Mouse (Mus musculus) liver, embryonic 11.5 days (tissue): ENCODE measurements at regions not wholly inside any gene's neighbourhood (a gene's known extent, or its start where the extent isn't known, plus 50 kb on each side); places are given as distances from the start of the nearest gene placed in this dataset.

ENCODE experiments used
- ATAC-seq: fragments of 200-750 bp; cut with Nextera tagmentation; replicated peaks from 2 replicates; pipeline ENCODE4 v1.8.0; 2017; ENCODE audit warnings: moderate number of reproducible peaks, mild to moderate bottlenecking, moderate TSS enrichment, moderate library complexity; ENCODE audit not compliant: low FRiP score
- DNase-seq: peaks from one replicate; pipeline ENCODE4 v3.0.0-alpha.2; 2017; ENCODE audit warnings: low spot score
- H3K27ac ChIP-seq: fragments of 300-500 bp; sonication (generic); 2 replicates; pipeline ENCODE4 v1.5.1; 2014; ENCODE audit warnings: mild to moderate bottlenecking, low read depth, low read length, control low read depth
- H3K27me3 ChIP-seq: fragments of 300-500 bp; sonication (generic); replicated peaks from 2 replicates; pipeline ENCODE4 v1.6.1; 2014; ENCODE audit warnings: low read length, mixed read lengths; ENCODE audit not compliant: control insufficient read depth, insufficient read depth
- H3K36me3 ChIP-seq: fragments of 300-500 bp; sonication (generic); 2 replicates; pipeline ENCODE4 v1.6.1; 2014; ENCODE audit warnings: mild to moderate bottlenecking, low read length, moderate library complexity, mixed read lengths; ENCODE audit not compliant: control insufficient read depth, insufficient read depth
- H3K4me1 ChIP-seq: fragments of 300-500 bp; sonication (generic); replicated peaks from 2 replicates; pipeline ENCODE4 v1.6.1; 2014; ENCODE audit warnings: low read length, mixed read lengths; ENCODE audit not compliant: control insufficient read depth, insufficient read depth
- H3K4me2 ChIP-seq: fragments of 300-500 bp; sonication (generic); 2 replicates; pipeline ENCODE4 v1.6.1; 2014; ENCODE audit warnings: mild to moderate bottlenecking, control low read depth, moderate library complexity
- H3K4me3 ChIP-seq: fragments of 300-500 bp; sonication (generic); 2 replicates; pipeline ENCODE4 v1.5.1; 2014; ENCODE audit warnings: low read depth, low read length, control low read depth
- H3K9ac ChIP-seq: fragments of 300-500 bp; sonication (generic); 2 replicates; pipeline ENCODE4 v1.6.1; 2014; ENCODE audit warnings: low read depth, low read length, control low read depth
- H3K9me3 ChIP-seq: fragments of 300-500 bp; sonication (generic); 2 replicates; pipeline ENCODE4 v1.6.1; 2016; ENCODE audit warnings: low read length, inconsistent platforms, mixed read lengths; ENCODE audit not compliant: control insufficient read depth
- WGBS: fragments of 180-500 bp; shearing (Covaris S2); extraction: QIAGEN DNeasy Blood & Tissue Kit; methylation state at CpG from one replicate; pipeline ENCODE4 v1.1.7; 2014; 5-methylcytosine and 5-hydroxymethylcytosine counted together

DNA sequence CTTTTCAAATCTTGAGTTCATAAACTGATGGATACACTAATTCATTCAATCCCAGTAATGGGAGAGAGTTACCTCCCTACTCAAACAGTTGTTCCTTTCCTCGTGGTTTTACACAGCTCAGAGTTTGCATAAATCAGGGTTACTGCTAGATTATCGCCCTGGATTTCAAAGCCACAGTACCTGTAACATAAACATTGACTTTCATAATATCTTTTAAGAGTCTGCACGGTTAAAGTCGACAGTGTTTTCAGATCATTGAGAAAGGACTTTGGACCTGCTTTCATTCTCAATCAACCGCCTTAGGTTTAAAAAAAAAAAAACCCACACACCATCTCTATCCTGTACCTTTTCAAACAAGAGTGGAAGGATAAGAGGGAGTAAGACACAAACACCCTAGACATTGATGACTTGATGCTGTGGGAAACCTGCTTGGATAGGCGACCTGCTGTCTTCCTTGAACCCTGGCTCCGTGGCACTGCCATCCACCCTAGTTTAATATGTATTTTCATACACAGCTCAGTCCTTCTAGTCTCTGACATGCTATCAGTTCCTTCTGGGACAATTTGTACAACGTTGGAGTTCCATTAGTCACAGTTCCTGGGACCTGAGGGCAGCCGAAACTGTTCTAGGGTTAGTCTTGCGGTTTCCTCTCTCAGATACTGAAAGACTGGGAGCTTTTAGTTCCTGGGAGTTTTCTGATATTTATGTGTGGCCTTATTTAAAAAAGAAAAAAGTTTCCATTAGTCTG is 179.3 kb downstream of the Rnf152 start:
- H3K4me1 ChIP-seq = no peaks in the 10 kb centered on the region
- WGBS = 71% methylated on average over 10 of the region's 10 CpGs

DNA sequence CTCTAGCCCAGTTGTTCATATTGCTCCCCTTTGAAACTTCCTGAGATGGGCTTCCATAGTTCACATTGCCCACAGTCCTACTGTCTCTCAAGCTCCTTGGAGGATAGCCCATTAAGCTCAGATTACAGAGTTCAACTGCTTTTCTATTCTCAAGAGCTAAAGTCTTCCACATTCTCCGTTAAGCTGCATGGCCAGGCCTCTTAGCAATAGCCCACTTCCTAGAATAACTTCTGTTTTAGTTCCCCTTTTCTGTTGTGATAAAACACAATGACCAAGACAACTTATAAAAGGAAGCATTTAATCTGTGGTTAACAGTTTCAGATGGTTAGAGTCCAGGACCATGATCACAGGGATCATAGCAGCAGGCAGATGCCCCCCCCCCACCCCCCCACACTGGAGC is 185.5 kb downstream of the Rnf152 start:
- ATAC-seq = no peak; the same call in 1 of the 2 replicates
- no peaks in the 10 kb centered on the region for H3K4me1 ChIP-seq
- WGBS = 45% methylated on average over 1 of the region's 1 CpGs

More for the DNA sequence above, 179.3 kb downstream of the Rnf152 start:
- Histone ChIP-seq H3K4me3 (no peak overlapping the region), H3K9ac (no peak overlapping the region), H3K27me3 (no peaks in the 10 kb centered on the region), H3K27ac (no peak overlapping the region), H3K4me2 (no peak overlapping the region), H3K36me3 (no peaks in the 10 kb centered on the region), H3K9me3 (no peaks in the 10 kb centered on the region)
- DNase-seq = no peak
- ATAC-seq = no peak

DNA sequence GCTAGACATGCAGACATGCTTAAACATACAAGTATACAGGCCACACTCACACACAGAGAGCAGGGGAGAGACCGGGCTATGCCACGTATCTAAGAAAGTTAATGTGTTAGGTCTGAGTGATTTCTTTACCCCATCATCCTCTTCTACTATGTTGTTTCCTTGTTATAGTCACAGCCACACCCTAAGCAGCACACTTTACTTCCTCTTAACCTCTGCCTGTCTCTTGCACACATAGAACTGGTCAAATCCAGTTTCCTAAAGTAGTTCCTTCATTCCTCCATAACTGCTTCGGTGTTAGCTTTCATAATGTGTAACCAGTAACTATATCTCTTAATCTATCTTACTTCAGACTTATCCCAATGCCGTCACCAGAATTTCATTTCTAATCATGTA is 186.4 kb downstream of the Rnf152 start:
- ATAC-seq = no peak
- Histone ChIP-seq H3K36me3 (no peaks in the 10 kb centered on the region), H3K27ac (no peak overlapping the region), H3K9ac (no peak overlapping the region), H3K9me3 (no peaks in the 10 kb centered on the region), H3K4me2 (no peak overlapping the region), H3K4me3 (no peak overlapping the region), H3K4me1 (no peaks in the 10 kb centered on the region), H3K27me3 (no peaks in the 10 kb centered on the region)
- WGBS = 82% methylated on average over 4 of the region's 4 CpGs
- no peak for DNase-seq

More for the DNA sequence above, 185.5 kb downstream of the Rnf152 start:
- no peak overlapping the region for H3K4me3 ChIP-seq
- H3K27ac ChIP-seq = no peak overlapping the region
- no peak for DNase-seq
- H3K36me3 ChIP-seq = no peaks in the 10 kb centered on the region
- H3K9me3 ChIP-seq = no peaks in the 10 kb centered on the region
- H3K27me3 ChIP-seq = no peaks in the 10 kb centered on the region
- H3K4me2 ChIP-seq = no peak overlapping the region
- H3K9ac ChIP-seq = no peak overlapping the region

DNA sequence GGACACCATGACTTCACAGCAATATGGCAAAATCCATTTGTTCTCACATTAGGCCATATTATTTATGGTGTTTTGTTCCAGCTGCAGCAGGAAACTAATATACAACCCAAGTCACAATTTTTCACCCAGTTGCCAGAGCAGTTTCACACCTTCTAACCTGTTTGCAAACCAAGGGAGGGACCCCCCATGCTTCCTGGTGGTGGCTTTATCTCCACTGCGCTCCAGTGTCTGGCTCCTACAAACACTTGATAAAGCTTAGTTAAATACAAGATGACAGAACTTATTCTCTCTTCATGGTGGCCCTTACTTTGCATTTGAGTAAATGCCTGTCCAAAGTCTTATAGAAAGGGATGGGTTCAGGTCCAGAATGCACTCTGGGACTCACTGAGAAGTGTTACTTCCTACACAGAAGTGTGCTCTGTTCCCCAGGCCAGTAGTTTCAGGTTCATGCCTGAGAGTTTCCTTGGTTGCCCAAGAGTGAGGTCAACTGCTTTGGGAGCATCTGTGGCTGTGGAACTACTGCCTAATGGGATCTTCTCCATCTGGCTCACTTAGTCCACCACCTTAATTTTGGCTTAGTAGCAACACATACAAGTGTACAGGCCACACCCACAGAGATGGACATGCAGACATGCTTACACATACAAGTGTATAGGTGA is 186.9 kb downstream of the Rnf152 start:
- Histone ChIP-seq H3K27me3 (no peaks in the 10 kb centered on the region), H3K36me3 (no peaks in the 10 kb centered on the region), H3K4me3 (no peak overlapping the region), H3K9ac (no peak overlapping the region), H3K4me1 (no peaks in the 10 kb centered on the region), H3K9me3 (no peaks in the 10 kb centered on the region), H3K27ac (no peak overlapping the region), H3K4me2 (no peak overlapping the region)
- WGBS = 67% methylated on average over 1 of the region's 1 CpGs
- no peak for ATAC-seq
- no peak for DNase-seq

DNA sequence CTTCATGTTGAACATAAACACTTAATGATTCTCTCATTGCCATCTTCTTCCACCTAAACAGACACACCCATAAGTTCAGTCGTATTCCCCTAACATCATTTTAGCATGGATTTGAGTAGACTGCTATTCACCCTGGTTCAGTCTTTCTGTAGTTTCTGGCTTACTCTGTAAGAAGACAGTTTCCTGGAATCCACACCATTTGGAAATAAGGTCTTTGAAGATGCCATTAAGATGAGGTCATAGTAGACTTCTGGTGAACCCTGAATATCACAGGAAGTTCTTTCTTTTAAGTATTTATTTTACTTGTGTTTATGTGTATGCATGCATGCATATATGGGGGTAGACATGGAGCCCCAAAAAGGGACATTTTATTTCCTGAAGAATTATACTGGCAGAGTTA is 187.7 kb downstream of the Rnf152 start:
- H3K4me2 ChIP-seq = no peak overlapping the region
- no peak overlapping the region for H3K9ac ChIP-seq
- H3K9me3 ChIP-seq = no peaks in the 10 kb centered on the region
- 88% methylated on average over 1 of the region's 1 CpGs for WGBS
- H3K36me3 ChIP-seq = no peaks in the 10 kb centered on the region
- ATAC-seq = no peak
- H3K4me3 ChIP-seq = no peak overlapping the region
- H3K4me1 ChIP-seq = no peaks in the 10 kb centered on the region
- H3K27me3 ChIP-seq = no peaks in the 10 kb centered on the region
- H3K27ac ChIP-seq = no peak overlapping the region
- no peak for DNase-seq

DNA sequence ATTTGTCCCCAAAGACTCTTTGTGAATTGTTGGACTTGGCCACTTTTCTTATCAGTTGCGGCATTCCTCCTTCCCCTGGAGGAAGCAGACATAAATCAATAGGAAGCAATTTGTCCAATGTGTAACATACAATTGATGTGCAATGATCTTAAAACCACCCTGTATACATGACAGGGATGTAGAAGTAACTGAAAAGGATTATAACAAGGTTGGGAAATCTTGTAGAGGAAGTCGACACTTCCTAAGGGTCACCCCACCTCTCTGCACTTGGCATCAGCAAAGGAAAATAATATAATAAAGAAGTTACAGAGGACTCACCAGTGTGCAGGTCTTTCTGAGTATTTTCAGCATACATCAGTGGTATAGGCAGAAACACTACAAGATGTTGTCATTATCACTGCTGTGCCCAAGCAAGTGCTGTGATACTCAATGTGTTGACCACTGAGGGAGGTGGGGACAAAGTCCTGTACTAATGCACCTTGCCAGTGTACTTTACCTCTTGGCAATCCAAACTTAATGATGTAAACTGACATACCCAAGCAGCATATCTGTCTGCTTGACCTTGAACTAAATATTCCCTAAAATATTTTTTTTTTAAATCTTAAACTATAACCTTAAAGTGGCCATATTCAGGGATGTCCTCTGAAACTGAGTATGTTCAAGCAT is 198.9 kb downstream of the Rnf152 start:
- Histone ChIP-seq H3K36me3 (no peaks in the 10 kb centered on the region), H3K9ac (no peak overlapping the region), H3K9me3 (no peaks in the 10 kb centered on the region), H3K27ac (no peak overlapping the region), H3K4me3 (no peak overlapping the region), H3K4me2 (no peak overlapping the region), H3K27me3 (no peaks in the 10 kb centered on the region), H3K4me1 (no peaks in the 10 kb centered on the region)
- 79% methylated on average over 2 of the region's 2 CpGs for WGBS
- ATAC-seq = no peak
- DNase-seq = no peak

DNA sequence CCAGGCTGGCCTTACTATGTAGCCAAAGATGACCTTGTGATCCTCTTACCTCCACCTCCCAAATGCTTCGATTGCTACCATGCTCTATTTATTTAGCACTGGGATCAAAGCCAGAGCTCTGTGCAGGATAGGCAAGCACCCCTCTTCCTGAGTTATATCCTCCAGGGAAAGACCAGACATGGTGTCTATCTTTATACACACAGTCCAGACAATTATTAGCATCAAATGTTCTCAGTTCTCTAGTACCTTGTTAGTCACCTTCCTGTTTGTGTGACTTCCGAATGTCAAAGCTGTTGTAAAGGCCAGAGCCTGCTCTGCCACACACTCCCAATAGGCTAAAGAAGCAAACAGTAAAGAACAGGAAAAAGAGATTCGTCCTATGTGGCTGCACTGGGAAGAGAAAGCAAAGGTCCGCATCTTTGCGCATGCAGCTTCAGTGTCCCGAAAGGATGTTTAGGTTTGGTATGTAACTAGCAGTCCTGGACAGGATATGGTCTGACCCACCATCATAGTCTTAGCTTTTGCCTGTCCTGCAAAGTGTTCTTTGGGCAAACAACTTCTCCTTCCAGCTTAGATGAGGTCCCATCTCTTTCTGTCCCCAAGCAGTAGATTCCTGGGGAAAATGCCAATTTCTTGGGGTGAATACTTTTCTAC is 204.2 kb downstream of the Rnf152 start:
- H3K27me3 ChIP-seq = no peaks in the 10 kb centered on the region
- ATAC-seq = no peak
- no peak overlapping the region for H3K9ac ChIP-seq
- H3K27ac ChIP-seq = no peak overlapping the region
- no peaks in the 10 kb centered on the region for H3K36me3 ChIP-seq
- no peaks in the 10 kb centered on the region for H3K9me3 ChIP-seq
- DNase-seq = no peak
- H3K4me1 ChIP-seq = no peaks in the 10 kb centered on the region
- H3K4me2 ChIP-seq = no peak overlapping the region
- H3K4me3 ChIP-seq = no peak overlapping the region
- WGBS = 78% methylated on average over 6 of the region's 6 CpGs

DNA sequence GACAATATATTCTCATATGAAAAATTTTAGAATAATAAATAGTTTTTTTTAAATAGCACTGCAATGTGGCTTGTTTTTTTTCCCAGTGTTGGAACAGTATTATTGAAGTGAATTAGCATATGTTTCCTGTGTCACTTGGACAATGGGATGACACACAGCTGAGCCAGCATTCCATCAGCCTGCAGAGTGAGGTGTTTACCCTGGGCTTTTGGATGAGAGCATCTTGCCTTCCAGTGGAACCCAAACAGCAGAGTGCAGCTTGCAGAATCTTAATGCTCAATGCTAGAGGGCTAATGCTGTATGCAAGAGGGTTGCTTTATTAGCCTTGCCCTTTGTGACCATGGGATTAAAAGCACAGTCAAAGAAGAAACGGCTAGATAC is 205.1 kb downstream of the Rnf152 start:
- Histone ChIP-seq H3K9me3 (no peaks in the 10 kb centered on the region), H3K27ac (no peak overlapping the region), H3K9ac (no peak overlapping the region), H3K4me1 (no peaks in the 10 kb centered on the region), H3K27me3 (no peaks in the 10 kb centered on the region), H3K36me3 (no peaks in the 10 kb centered on the region), H3K4me2 (no peak overlapping the region), H3K4me3 (no peak overlapping the region)
- ATAC-seq = no peak
- DNase-seq = no peak
- 61% methylated on average over 1 of the region's 1 CpGs for WGBS
